Mouse (Mus musculus) heart, embryonic 11.5 days (tissue): ENCODE data around the gene Fggy. TPM values are rescaled to one million over a fixed set of nuclear protein-coding genes. Genes with fewer than 3 reads are reported as not detected.

Source experiments
- ATAC-seq: fragments of 200-750 bp; cut with Nextera tagmentation; replicated peaks from 2 replicates; pipeline ENCODE4 v1.8.0; 2017; ENCODE audit warnings: moderate library complexity; ENCODE audit not compliant: insufficient number of reproducible peaks, low FRiP score, low TSS enrichment
- H3K27ac ChIP-seq: fragments of 300-500 bp; sonication (generic); 2 replicates; pipeline ENCODE4 v1.5.1; 2014; ENCODE audit warnings: mild to moderate bottlenecking, low read depth, low read length
- H3K27me3 ChIP-seq: fragments of 300-500 bp; sonication (generic); 2 replicates; pipeline ENCODE4 v1.6.1; 2014; ENCODE audit warnings: mild to moderate bottlenecking, low read length, mixed read lengths; ENCODE audit not compliant: control insufficient read depth, insufficient read depth
- H3K36me3 ChIP-seq: fragments of 300-500 bp; sonication (generic); 2 replicates; pipeline ENCODE4 v1.6.1; 2014; ENCODE audit warnings: mild to moderate bottlenecking, low read length, moderate library complexity, mixed read lengths; ENCODE audit not compliant: control insufficient read depth, insufficient read depth
- H3K4me1 ChIP-seq: fragments of 300-500 bp; sonication (generic); 2 replicates; pipeline ENCODE4 v1.6.1; 2014; ENCODE audit warnings: low read length; ENCODE audit not compliant: control insufficient read depth, insufficient read depth
- H3K4me2 ChIP-seq: fragments of 300-500 bp; sonication (generic); 2 replicates; pipeline ENCODE4 v1.6.1; 2014; ENCODE audit warnings: mild to moderate bottlenecking, moderate library complexity
- H3K4me3 ChIP-seq: fragments of 300-500 bp; sonication (generic); 2 replicates; pipeline ENCODE4 v1.5.1; 2014; ENCODE audit warnings: low read depth, low read length
- H3K9ac ChIP-seq: fragments of 300-500 bp; sonication (generic); 2 replicates; pipeline ENCODE4 v1.6.1; 2014; ENCODE audit warnings: mild to moderate bottlenecking, low read depth, low read length, moderate library complexity
- H3K9me3 ChIP-seq: fragments of 300-500 bp; sonication (generic); replicated peaks from 2 replicates; pipeline ENCODE4 v1.6.1; 2016; ENCODE audit warnings: low read length; ENCODE audit not compliant: control insufficient read depth
- WGBS: fragments of 180-500 bp; shearing (Covaris S2); extraction: QIAGEN DNeasy Blood & Tissue Kit; methylation state at CpG from one replicate; pipeline ENCODE4 v1.1.7; 2014; ENCODE audit not compliant: insufficient replicate concordance; 5-methylcytosine and 5-hydroxymethylcytosine counted together
- polyA plus RNA-seq: library from polyadenylated mRNA; unstranded; fragments of >200 nt; fragmentation: Nextera tagmentation; extraction: Ambion mirVana; gene quantifications from 2 replicates; pipeline ENCODE4 v1.2.1, GENCODE M21; 2014

Gene Fggy
- polyA plus RNA-seq, 1 experiment from 2014 or later = 5.9 TPM

DNA sequence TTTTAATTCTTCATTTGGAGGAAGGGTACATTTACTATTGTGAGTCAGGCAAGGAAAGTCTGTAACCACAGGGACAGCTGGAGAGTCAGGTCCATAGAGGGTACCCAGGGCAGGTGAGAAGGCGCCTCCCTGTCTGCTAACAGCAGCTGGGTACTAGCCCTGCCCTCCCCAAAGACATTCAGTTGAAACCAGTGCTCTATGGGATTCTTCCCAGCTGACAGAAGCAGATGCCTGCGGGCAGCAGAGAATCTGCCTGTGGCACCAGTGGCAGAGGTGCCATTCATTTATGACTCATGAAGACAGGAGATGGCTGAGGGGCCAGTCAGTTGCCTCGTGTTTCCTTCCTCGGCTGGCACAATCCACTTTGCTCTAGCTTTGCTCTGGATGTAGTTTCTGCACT, 106.3 kb downstream of the Fggy start:
- peaks cover 4% of the 10 kb centered on the region; the same call in 1 of the 2 replicates for H3K4me1 ChIP-seq
- H3K4me2 ChIP-seq = no peak overlapping the region
- H3K27ac ChIP-seq = no peak overlapping the region
- H3K9me3 ChIP-seq = no peaks in the 10 kb centered on the region
- WGBS = 87% methylated on average over 4 of the region's 4 CpGs
- no peaks in the 10 kb centered on the region for H3K27me3 ChIP-seq
- no peak for ATAC-seq
- no peak overlapping the region for H3K4me3 ChIP-seq
- H3K36me3 ChIP-seq = no peaks in the 10 kb centered on the region
- H3K9ac ChIP-seq = no peak overlapping the region

DNA sequence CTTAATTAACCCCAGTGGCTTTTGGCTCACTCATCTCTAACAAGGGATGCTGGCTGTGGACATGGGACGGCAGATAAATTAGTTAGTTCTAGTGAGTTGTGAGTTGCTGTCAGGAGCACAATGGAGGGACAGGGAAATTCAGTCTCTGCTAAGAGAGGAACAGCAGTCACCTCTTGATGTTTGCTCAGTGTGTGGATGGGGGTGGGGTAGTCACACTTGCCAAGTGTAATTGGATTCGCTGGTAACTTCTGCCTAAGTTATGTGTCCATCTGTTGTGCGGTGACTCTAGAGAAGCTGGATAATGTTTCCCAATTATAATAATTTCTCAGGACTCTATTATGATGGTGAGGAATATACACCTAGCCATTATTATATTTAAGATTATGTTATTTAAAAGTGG, 107.0 kb downstream of the Fggy start:
- H3K4me1 ChIP-seq = no peaks in the 10 kb centered on the region
- H3K36me3 ChIP-seq = no peaks in the 10 kb centered on the region
- no peaks in the 10 kb centered on the region for H3K27me3 ChIP-seq
- no peaks in the 10 kb centered on the region for H3K9me3 ChIP-seq
- WGBS = 67% methylated on average over 3 of the region's 3 CpGs
- no peak overlapping the region for H3K27ac ChIP-seq
- H3K9ac ChIP-seq = no peak overlapping the region
- ATAC-seq = no peak
- no peak overlapping the region for H3K4me2 ChIP-seq
- H3K4me3 ChIP-seq = no peak overlapping the region

DNA sequence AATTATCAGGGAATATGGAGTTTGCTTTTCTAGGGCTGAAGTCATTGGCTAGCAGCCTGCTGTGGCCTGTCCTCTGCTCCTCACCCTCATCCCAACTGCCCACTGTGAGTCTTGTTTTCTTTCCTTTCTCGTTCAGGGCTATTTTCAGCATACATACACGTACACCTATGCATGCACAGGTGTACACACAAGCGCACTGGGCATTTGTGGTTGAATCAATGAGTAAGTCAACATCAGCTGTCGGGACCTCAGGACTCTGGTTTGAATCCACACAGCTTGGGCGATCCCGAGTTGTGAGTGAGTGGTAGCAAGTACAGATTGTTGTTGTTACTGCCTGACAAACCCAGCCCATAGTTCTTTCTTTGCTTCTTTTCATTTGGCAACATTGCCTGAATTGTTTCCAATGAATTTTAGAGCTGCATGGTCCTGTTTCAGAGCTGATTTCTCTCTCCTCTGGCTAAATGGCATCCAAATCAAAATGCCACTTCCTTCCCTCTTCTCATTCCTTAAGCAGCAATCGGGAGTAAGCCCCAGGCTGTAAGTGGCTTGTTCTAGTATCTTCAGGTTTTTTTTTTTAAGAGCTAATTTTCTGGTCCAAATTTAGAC, 109.1 kb downstream of the Fggy start:
- 75% methylated on average over 7 of the region's 7 CpGs for WGBS

DNA sequence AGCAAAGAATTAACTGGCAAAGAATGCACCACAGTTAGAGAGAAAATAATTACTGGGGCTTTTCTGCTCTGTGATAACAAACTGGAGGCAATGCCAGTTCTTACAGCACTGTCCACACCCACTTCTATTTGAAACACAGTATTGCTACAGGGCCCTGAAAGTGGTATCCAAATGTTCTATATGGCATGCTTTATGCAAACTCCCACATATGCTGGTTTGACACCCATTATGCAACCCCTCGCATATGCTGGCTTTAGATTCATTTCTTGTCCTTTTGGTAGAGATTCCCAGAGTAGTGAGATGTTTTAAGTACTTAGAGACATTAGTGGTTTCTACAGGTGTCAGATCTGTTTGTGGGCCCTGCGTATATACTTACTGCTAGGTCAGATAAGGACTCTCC, 109.6 kb downstream of the Fggy start:
- Histone ChIP-seq H3K36me3 (no peaks in the 10 kb centered on the region), H3K27me3 (no peaks in the 10 kb centered on the region), H3K4me1 (no peaks in the 10 kb centered on the region), H3K4me2 (no peak overlapping the region), H3K9ac (no peak overlapping the region), H3K9me3 (no peaks in the 10 kb centered on the region), H3K4me3 (no peak overlapping the region), H3K27ac (no peak overlapping the region)
- no peak for ATAC-seq
- WGBS = 88% methylated on average over 2 of the region's 2 CpGs

More for the DNA sequence above, 109.1 kb downstream of the Fggy start:
- no peak for ATAC-seq
- H3K4me2 ChIP-seq = no peak overlapping the region
- H3K27ac ChIP-seq = no peak overlapping the region
- no peak overlapping the region for H3K9ac ChIP-seq
- H3K4me1 ChIP-seq = no peaks in the 10 kb centered on the region
- no peaks in the 10 kb centered on the region for H3K36me3 ChIP-seq
- no peaks in the 10 kb centered on the region for H3K9me3 ChIP-seq
- no peaks in the 10 kb centered on the region for H3K27me3 ChIP-seq
- H3K4me3 ChIP-seq = no peak overlapping the region

DNA sequence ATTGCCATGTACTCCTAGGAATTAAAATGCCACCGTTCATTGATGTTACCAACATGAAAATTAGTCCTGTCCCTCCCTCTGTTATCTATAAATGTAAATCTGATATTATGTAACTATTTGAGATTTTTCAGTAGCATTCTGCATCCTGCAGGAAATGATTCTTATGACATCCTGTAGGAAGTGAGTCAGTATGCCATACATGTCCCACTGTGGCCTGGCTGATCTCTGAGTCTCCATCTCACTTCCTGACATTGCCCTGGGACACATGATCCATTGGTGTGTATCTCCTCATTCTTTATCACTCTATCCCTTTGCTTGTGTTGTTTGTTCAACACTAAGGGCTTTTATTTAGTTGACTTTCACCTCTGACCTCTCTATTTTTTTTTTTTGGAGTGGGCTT, 110.3 kb downstream of the Fggy start:
- Histone ChIP-seq H3K4me2 (no peak overlapping the region), H3K27me3 (no peaks in the 10 kb centered on the region), H3K36me3 (no peaks in the 10 kb centered on the region), H3K4me1 (no peaks in the 10 kb centered on the region), H3K27ac (no peak overlapping the region), H3K9ac (no peak overlapping the region), H3K4me3 (no peak overlapping the region), H3K9me3 (no peaks in the 10 kb centered on the region)
- ATAC-seq = no peak
- WGBS = 91% methylated on average over 1 of the region's 1 CpGs

DNA sequence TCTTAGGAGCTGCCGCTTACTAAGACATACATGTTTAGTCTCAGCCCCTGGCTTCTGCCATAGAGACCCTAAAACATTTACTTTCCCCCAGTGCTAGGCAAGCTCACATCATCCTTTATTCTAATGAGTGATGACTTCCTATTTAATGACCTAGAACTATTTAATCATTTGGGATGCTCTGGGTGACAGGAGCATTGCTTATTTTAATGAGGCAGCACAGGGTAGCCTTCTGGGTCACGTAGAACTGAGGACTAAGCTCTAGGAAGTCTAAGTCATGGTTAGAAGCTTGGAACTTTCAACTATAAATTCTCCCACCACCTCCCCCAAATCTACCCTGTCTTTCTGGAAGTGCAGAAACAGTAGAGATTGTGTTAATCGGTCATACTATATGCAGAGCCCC, 111.2 kb downstream of the Fggy start:
- Histone ChIP-seq H3K4me2 (no peak overlapping the region), H3K36me3 (no peaks in the 10 kb centered on the region), H3K4me3 (no peak overlapping the region), H3K4me1 (no peaks in the 10 kb centered on the region), H3K9ac (no peak overlapping the region), H3K9me3 (no peaks in the 10 kb centered on the region), H3K27me3 (no peaks in the 10 kb centered on the region), H3K27ac (no peak overlapping the region)
- WGBS = 82% methylated on average over 3 of the region's 3 CpGs
- ATAC-seq = no peak

DNA sequence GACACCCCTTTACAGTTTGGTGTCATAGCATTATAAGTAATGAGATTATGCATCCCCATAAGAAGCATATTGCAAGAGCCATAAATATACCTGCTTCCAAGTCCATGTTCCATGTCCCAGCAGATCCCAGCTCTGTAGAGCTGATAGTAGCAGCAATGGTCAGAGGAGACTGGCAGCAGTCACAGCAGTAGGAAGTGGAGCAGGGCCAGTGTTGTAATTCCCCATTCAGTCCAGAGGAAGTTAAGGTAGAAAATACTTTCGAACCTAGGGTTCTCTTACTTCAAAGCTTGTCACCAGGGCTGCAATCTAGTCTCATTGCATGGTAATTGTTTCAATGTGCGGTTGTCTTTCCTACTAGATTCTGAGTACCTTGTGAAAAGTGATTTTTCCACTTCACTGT, 112.0 kb downstream of the Fggy start:
- H3K9ac ChIP-seq = no peak overlapping the region
- H3K4me2 ChIP-seq = no peak overlapping the region
- no peak overlapping the region for H3K4me3 ChIP-seq
- H3K4me1 ChIP-seq = no peaks in the 10 kb centered on the region
- H3K36me3 ChIP-seq = no peaks in the 10 kb centered on the region
- no peak overlapping the region for H3K27ac ChIP-seq
- 67% methylated on average over 2 of the region's 2 CpGs for WGBS
- H3K9me3 ChIP-seq = no peaks in the 10 kb centered on the region
- no peak for ATAC-seq
- H3K27me3 ChIP-seq = no peaks in the 10 kb centered on the region

DNA sequence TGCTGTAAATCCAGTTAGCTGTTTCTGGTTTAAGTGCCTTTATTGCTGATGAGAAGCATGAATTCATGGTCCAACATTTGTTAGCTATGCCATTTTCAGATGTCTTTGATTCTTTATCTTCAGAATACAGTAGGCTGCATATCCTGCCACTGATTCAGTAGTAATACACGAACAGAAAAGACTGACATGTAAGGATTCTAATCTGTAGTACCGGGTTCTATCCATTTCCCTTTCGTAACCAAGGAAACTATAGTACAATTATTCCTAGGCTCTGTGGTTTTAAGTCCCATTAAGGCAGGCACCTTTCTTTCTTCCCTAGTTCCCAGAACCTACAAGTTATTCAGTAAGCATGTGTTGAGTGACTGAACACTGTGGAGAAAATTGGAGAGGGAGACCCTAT, 113.3 kb downstream of the Fggy start:
- H3K27ac ChIP-seq = no peak overlapping the region
- no peaks in the 10 kb centered on the region for H3K9me3 ChIP-seq
- H3K4me3 ChIP-seq = no peak overlapping the region
- no peak overlapping the region for H3K4me2 ChIP-seq
- no peaks in the 10 kb centered on the region for H3K36me3 ChIP-seq
- 71% methylated on average over 3 of the region's 3 CpGs for WGBS
- H3K9ac ChIP-seq = no peak overlapping the region
- ATAC-seq = no peak
- no peaks in the 10 kb centered on the region for H3K27me3 ChIP-seq
- no peaks in the 10 kb centered on the region for H3K4me1 ChIP-seq

DNA sequence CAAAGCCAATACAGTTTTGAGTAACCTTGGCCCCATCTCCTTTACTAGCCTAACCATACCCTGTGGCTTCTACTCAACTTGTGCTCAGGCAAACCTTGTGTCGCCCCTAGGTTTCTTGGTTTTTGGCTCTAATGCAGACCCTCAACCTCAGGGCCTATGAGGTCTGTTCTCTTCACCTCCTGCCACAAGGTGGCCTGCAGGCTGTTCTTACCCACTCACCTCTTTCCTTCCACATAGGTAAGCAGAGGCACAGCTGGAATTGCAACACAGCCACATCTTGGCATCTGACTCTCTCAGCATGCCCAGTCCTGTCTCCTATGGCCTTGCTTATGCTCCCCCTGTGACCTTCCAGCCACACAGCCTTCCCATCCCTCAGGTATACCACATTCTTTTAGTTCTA, 114.7 kb downstream of the Fggy start:
- no peak for ATAC-seq
- no peak overlapping the region for H3K9ac ChIP-seq
- no peaks in the 10 kb centered on the region for H3K9me3 ChIP-seq
- no peaks in the 10 kb centered on the region for H3K27me3 ChIP-seq
- H3K4me3 ChIP-seq = no peak overlapping the region
- H3K4me1 ChIP-seq = no peaks in the 10 kb centered on the region
- 79% methylated on average over 1 of the region's 1 CpGs for WGBS
- H3K27ac ChIP-seq = no peak overlapping the region
- H3K36me3 ChIP-seq = no peaks in the 10 kb centered on the region
- no peak overlapping the region for H3K4me2 ChIP-seq
